Mouse (Mus musculus) WW6 (cell line): Measurements from ENCODE around the gene Sdhaf2.

Source experiments
- DNase-seq: peaks from one replicate; pipeline ENCODE4 v3.0.0-alpha.2; 2013; ENCODE audit warnings: low read depth, low spot score

The Sdhaf2 gene

GRCm38 (mm10) chr19:10497512-10498160 is 28.3 kb downstream of the Sdhaf2 start:
- DNase-seq = no peak

GRCm38 (mm10) chr19:10496976-10497375 is 29.0 kb downstream of the Sdhaf2 start:
- DNase-seq = no peak

GRCm38 (mm10) chr19:10495670-10496069 is 30.3 kb downstream of the Sdhaf2 start:
- DNase-seq = no peak

- peak; percentile 42 for DNase-seq
Observed at GRCm38 (mm10) chr19:10486264-10486738, 39.6 kb downstream of the Sdhaf2 start.

GRCm38 (mm10) chr19:10482703-10483102 is 43.2 kb downstream of the Sdhaf2 start, which contains the start of gene Ppp1r32:
Ppp1r32 (minus strand) TSS chr19:10482928.
- no peak for DNase-seq

GRCm38 (mm10) chr19:10479541-10479940 is 46.4 kb downstream of the Sdhaf2 start:
- DNase-seq = no peak

- no peak for DNase-seq
Observed at GRCm38 (mm10) chr19:10473779-10474178, 52.2 kb downstream of the Sdhaf2 start.

- DNase-seq = no peak
Observed at GRCm38 (mm10) chr19:10472958-10473357, 53.0 kb downstream of the Sdhaf2 start.

GRCm38 (mm10) chr19:10469171-10469658 is 56.7 kb downstream of the Sdhaf2 start:
- DNase-seq = no peak

- no peak for DNase-seq
Observed at GRCm38 (mm10) chr19:10464427-10464826, 61.5 kb downstream of the Sdhaf2 start.

- DNase-seq = no peak
Observed at GRCm38 (mm10) chr19:10461584-10461983, 64.4 kb downstream of the Sdhaf2 start.

- no peak for DNase-seq
Observed at GRCm38 (mm10) chr19:10459907-10460306, 66.0 kb downstream of the Sdhaf2 start.

- DNase-seq = no peak
Observed at GRCm38 (mm10) chr19:10458096-10458495, 67.8 kb downstream of the Sdhaf2 start.

- DNase-seq = peak; percentile 82
Observed at GRCm38 (mm10) chr19:10457484-10457800, 68.5 kb downstream of the Sdhaf2 start.

GRCm38 (mm10) chr19:10456752-10457483 is 69.0 kb downstream of the Sdhaf2 start, which contains the start of gene Lrrc10b:
Lrrc10b (minus strand) TSS chr19:10457473.
- peak; percentile 65 for DNase-seq

GRCm38 (mm10) chr19:10455437-10455806 is 70.5 kb downstream of the Sdhaf2 start:
- no peak for DNase-seq

- no peak for DNase-seq
Observed at GRCm38 (mm10) chr19:10454718-10455436, 71.1 kb downstream of the Sdhaf2 start.
